Mouse (Mus musculus) heart, adult 2 months (tissue): ENCODE results near the gene Ccr4.

Experiments used
- CTCF ChIP-seq: fragments of 200-600 bp; IDR thresholded peaks from 2 replicates; pipeline ENCODE4 v1.8.1; 2022; ENCODE audit warnings: antibody characterized with exemption, mild to moderate bottlenecking, moderate library complexity
- EP300 ChIP-seq: fragments of 200-500 bp; IDR thresholded peaks from 2 replicates; pipeline ENCODE4 v1.6.1; 2011; ENCODE audit warnings: low read depth, low read length, control low read depth; ENCODE audit not compliant: insufficient read depth

- TF ChIP-seq CTCF (no peak), EP300 (no peak)
Observed at GRCm38 (mm10) chr9:114548496-114548895, 43.8 kb upstream of the Ccr4 start.
